Mouse (Mus musculus): ENCODE measurements around the gene Atxn1.

DNA sequence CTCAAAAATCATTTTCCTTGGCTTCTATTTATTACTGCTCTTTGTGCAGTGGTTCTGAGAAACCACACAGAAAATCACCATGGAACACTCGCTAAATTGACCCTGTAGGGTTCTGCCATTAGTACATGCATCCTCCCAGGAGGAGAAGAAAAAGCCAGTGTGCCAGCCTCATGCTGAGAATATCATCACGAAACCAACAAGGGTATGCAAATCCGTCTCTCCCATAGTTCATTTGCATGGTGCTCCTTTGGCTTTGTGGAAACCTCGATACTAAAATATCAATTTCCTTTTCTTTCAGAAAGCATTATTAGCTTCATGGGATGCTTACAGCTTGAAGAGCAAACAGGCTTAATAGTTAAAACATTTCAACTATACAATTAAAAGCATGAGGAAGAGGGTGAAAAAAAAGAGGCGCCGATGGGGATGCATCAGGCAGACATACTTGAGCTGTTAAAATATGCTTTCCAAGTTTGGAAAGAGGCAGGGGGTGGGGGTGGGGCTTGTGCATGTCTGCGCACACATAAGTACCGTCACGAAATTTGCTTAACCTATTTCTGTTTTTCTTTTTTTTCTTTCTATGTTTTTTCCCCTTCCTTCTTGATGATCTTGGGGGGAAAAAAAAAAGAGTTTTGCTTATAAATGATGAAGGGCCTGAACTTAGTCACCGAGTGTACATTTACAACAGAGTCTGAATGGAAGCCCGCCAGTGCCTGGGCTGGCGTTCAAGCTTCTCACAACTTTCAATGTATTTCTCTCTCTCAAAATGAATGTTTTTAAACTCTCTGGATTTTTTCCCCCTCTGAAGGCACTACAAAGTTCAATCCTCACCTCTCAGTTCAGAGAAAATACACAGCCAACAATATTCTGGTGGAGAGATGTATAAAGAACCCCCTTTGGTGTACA is 303.3 kb downstream of the Atxn1 start:
- TF ChIP-seq POLR2A (IDR thresholded peaks at IDR 0.05; ENCODE audit: insufficient read length, low read depth) (no peak), USF1 (IDR thresholded peaks at IDR 0.05; ENCODE audit: low read depth) (no peak), CEBPB (IDR thresholded peaks at IDR 0.05; ENCODE audit: insufficient read depth, poor library complexity, severe bottlenecking) (no peak), MAX (IDR thresholded peaks at IDR 0.05; ENCODE audit: low read depth) (no peak), E2F4 (IDR thresholded peaks at IDR 0.05; ENCODE audit: insufficient read depth) (no peak), POLR2AphosphoS2 (IDR thresholded peaks at IDR 0.05; ENCODE audit: insufficient read length, low read depth) (no peak), MYOD1 (IDR thresholded peaks at IDR 0.05; ENCODE audit: control insufficient read depth in 1 of 3, insufficient read length in 2 of 3, low read depth in 2 of 3) (no peak), TCF12 (IDR thresholded peaks at IDR 0.05; ENCODE audit: insufficient read depth, poor library complexity, severe bottlenecking) (no peak)

Data from myocyte (in vitro differentiated cells).